Mouse (Mus musculus): ENCODE results near the gene Elfn2.

DNA sequence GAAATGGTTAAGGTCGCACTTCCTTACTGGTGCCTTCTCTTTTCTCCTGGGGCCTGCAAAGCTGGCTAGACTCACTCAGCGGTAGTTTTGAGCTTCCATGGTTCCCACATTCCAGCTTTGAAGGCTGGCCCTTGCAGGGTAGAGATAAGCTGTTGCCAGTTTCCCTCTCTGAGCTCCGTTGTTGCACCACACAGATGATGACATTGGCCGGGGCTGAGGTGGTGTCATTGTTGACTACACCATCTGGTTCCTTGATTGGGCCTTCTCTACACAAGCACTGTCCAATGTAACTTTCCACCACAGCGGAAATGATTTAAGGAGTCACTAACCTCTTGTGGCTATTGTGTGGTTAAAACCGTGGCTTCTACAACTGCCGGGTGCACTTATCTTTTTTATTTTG, 2.0 kb upstream of the Elfn2 start:
- TF ChIP-seq POLR2A (IDR thresholded peaks at IDR 0.05; ENCODE audit: borderline replicate concordance, extremely low read depth, low read depth, low read length) (no peak), CTCF (IDR thresholded peaks at IDR 0.05; ENCODE audit: insufficient read depth, low read length) (no peak)

Data from lung, adult 2 months (tissue).